Mouse (Mus musculus) midbrain, postnatal 0 days (tissue): ENCODE data around the gene Slc11a1. TPM values are rescaled to one million over a fixed set of nuclear protein-coding genes. Genes with fewer than 3 reads are reported as not detected.

Experiments used
- ATAC-seq: fragments of 200-750 bp; cut with Nextera tagmentation; 2 replicates; pipeline ENCODE4 v1.8.0; 2017; ENCODE audit warnings: moderate number of reproducible peaks, mild to moderate bottlenecking, moderate TSS enrichment, moderate library complexity; ENCODE audit not compliant: low FRiP score
- DNase-seq: peaks from one replicate; pipeline ENCODE4 v3.0.0-alpha.2; 2015; ENCODE audit warnings: low spot score
- H3K27ac ChIP-seq: fragments of 300-500 bp; sonication (generic); 2 replicates; pipeline ENCODE4 v1.5.1; 2014; ENCODE audit warnings: low read depth, mild to moderate bottlenecking, low read length, mixed read lengths
- H3K27me3 ChIP-seq: fragments of 300-500 bp; sonication (generic); 2 replicates; pipeline ENCODE4 v1.6.1; 2014; ENCODE audit warnings: low read length, control low read depth, mixed read lengths; ENCODE audit not compliant: insufficient read depth
- H3K36me3 ChIP-seq: fragments of 300-500 bp; sonication (generic); 2 replicates; pipeline ENCODE4 v1.6.1; 2014; ENCODE audit warnings: low read length, control low read depth, mixed read lengths; ENCODE audit not compliant: insufficient read depth
- H3K4me1 ChIP-seq: fragments of 300-500 bp; sonication (generic); 2 replicates; pipeline ENCODE4 v1.6.1; 2014; ENCODE audit warnings: mild to moderate bottlenecking, control low read depth, antibody characterized with exemption, low read length, mixed read lengths; ENCODE audit not compliant: insufficient read depth
- H3K4me2 ChIP-seq: fragments of 300-500 bp; sonication (generic); 2 replicates; pipeline ENCODE4 v1.6.1; 2014; ENCODE audit warnings: low read depth, mild to moderate bottlenecking, low read length, mixed read lengths; ENCODE audit not compliant: poor library complexity, severe bottlenecking
- H3K4me3 ChIP-seq: fragments of 300-500 bp; sonication (generic); 2 replicates; pipeline ENCODE4 v1.5.1; 2014; ENCODE audit warnings: low read depth, mild to moderate bottlenecking, low read length, moderate library complexity
- H3K9ac ChIP-seq: fragments of 300-500 bp; sonication (generic); replicated peaks from 2 replicates; pipeline ENCODE4 v1.6.1; 2014; ENCODE audit warnings: mild to moderate bottlenecking, low read length, moderate library complexity, mixed read lengths; ENCODE audit not compliant: poor library complexity, severe bottlenecking
- H3K9me3 ChIP-seq: fragments of 300-500 bp; sonication (generic); 2 replicates; pipeline ENCODE4 v1.6.1; 2016; ENCODE audit warnings: low read length, control low read depth
- CTCF ChIP-seq: IDR thresholded peaks from 2 replicates; pipeline ENCODE4 v1.5.1; 2016; ENCODE audit warnings: antibody characterized with exemption, mild to moderate bottlenecking
- WGBS: fragments of 180-500 bp; shearing (Covaris S2); extraction: QIAGEN DNeasy Blood & Tissue Kit; methylation state at CpG from one replicate; pipeline ENCODE4 v1.1.7; 2014; 5-methylcytosine and 5-hydroxymethylcytosine counted together
- polyA plus RNA-seq: library from polyadenylated mRNA; unstranded; fragments of >200 nt; fragmentation: Nextera tagmentation; extraction: Ambion mirVana; gene quantifications from 2 replicates; pipeline ENCODE4 v1.2.1, GENCODE M21; 2015
- total RNA-seq: library from RNA; depleted of rRNA; stranded (reverse); fragments of >200 nt; gene quantifications from 2 replicates; pipeline ENCODE4 v1.2.3, GENCODE M21; 2014

The Slc11a1 gene
- total and polyA plus RNA-seq, 2 experiments from 2014 or later, result 1.3 to 12.6 TPM

GRCm38 (mm10) chr1:74367886-74368645 is 6.9 kb upstream of the Slc11a1 start:
- TF ChIP-seq CTCF, result no peak
- H3K4me1 ChIP-seq, result peaks cover 4% of the 10 kb centered on the region; the same call in 1 of the 2 replicates
- no peaks in the 10 kb centered on the region; the same call in 1 of the 2 replicates for H3K27me3 ChIP-seq
- DNase-seq (peak; percentile 28), ATAC-seq (peak; percentile 81)
- H3K9ac ChIP-seq, result no peak overlapping the region
- 24% methylated on average over 32 of the region's 34 CpGs for WGBS
- H3K27ac ChIP-seq, result no peak overlapping the region
- H3K4me3 ChIP-seq, result peak overlapping the region; percentile 24
- peak overlapping the region; percentile 56 for H3K4me2 ChIP-seq
- no peaks in the 10 kb centered on the region for H3K36me3 ChIP-seq
- no peaks in the 10 kb centered on the region for H3K9me3 ChIP-seq

- H3K9ac ChIP-seq, result no peak overlapping the region
- WGBS, result 53% methylated on average over 4 of the region's 4 CpGs
- H3K36me3 ChIP-seq, result no peaks in the 10 kb centered on the region
- no peak for TF ChIP-seq CTCF
- no peak overlapping the region for H3K4me2 ChIP-seq
- no peak for DNase-seq
- no peak overlapping the region for H3K27ac ChIP-seq
- H3K27me3 ChIP-seq, result no peaks in the 10 kb centered on the region; the same call in 1 of the 2 replicates
- peaks cover 4% of the 10 kb centered on the region; the same call in 1 of the 2 replicates for H3K4me1 ChIP-seq
- no peak for ATAC-seq
- no peaks in the 10 kb centered on the region for H3K9me3 ChIP-seq
- no peak overlapping the region for H3K4me3 ChIP-seq
These were observed 5.0 kb upstream of the Slc11a1 start for GRCm38 (mm10) chr1:74370040-74370439.

GRCm38 (mm10) chr1:74373372-74373771 is 1.6 kb upstream of the Slc11a1 start:
- no peak for DNase-seq
- H3K27ac ChIP-seq, result no peak overlapping the region
- no peaks in the 10 kb centered on the region for H3K36me3 ChIP-seq
- ATAC-seq, result no peak
- no peak overlapping the region for H3K9ac ChIP-seq
- WGBS, result 81% methylated on average over 4 of the region's 4 CpGs
- no peak overlapping the region for H3K4me3 ChIP-seq
- H3K27me3 ChIP-seq, result no peaks in the 10 kb centered on the region
- no peaks in the 10 kb centered on the region for H3K9me3 ChIP-seq
- H3K4me2 ChIP-seq, result no peak overlapping the region
- 0 out of 2 replicates have a peak, but pooled peaks cover under 1% of the 10 kb centered on the region for H3K4me1 ChIP-seq
- no peak for TF ChIP-seq CTCF

- Histone ChIP-seq H3K9me3 (no peaks in the 10 kb centered on the region), H3K4me3 (no peak overlapping the region), H3K36me3 (no peaks in the 10 kb centered on the region), H3K4me1 (no peaks in the 10 kb centered on the region), H3K27me3 (no peaks in the 10 kb centered on the region), H3K9ac (no peak overlapping the region), H3K27ac (no peak overlapping the region), H3K4me2 (no peak overlapping the region)
- WGBS, result 81% methylated on average over 10 of the region's 10 CpGs
- ATAC-seq, result no peak
- no peak for TF ChIP-seq CTCF
- DNase-seq, result no peak
These were observed 566 bp downstream of the Slc11a1 start for GRCm38 (mm10) chr1:74375561-74375960.

GRCm38 (mm10) chr1:74376396-74376795 is 1.4 kb downstream of the Slc11a1 start:
- Histone ChIP-seq H3K9me3 (no peaks in the 10 kb centered on the region), H3K4me2 (no peak overlapping the region), H3K4me3 (no peak overlapping the region), H3K4me1 (no peaks in the 10 kb centered on the region), H3K36me3 (no peaks in the 10 kb centered on the region), H3K27ac (no peak overlapping the region), H3K27me3 (no peaks in the 10 kb centered on the region), H3K9ac (no peak overlapping the region)
- 95% methylated on average over 4 of the region's 4 CpGs for WGBS
- DNase-seq (no peak), ATAC-seq (no peak)
- no peak for TF ChIP-seq CTCF

GRCm38 (mm10) chr1:74379058-74379504 is 4.1 kb downstream of the Slc11a1 start:
- H3K27ac ChIP-seq, result no peak overlapping the region
- H3K4me2 ChIP-seq, result no peak overlapping the region
- no peak overlapping the region for H3K9ac ChIP-seq
- H3K36me3 ChIP-seq, result no peaks in the 10 kb centered on the region
- H3K4me3 ChIP-seq, result no peak overlapping the region
- WGBS, result 85% methylated on average over 7 of the region's 7 CpGs
- no peak for ATAC-seq
- H3K4me1 ChIP-seq, result no peaks in the 10 kb centered on the region
- TF ChIP-seq CTCF, result no peak
- DNase-seq, result no peak
- no peaks in the 10 kb centered on the region for H3K27me3 ChIP-seq
- H3K9me3 ChIP-seq, result no peaks in the 10 kb centered on the region
